Mouse (Mus musculus): ENCODE results near the gene Rpp38. TPM values are rescaled to one million over a fixed set of nuclear protein-coding genes. Genes with fewer than 3 reads are reported as not detected.

Gene Rpp38
- 1 to 10 TPM; 6.5 to 9.8 TPM for total RNA-seq (2021)
- long read RNA-seq, experiment 1, partial matches to known transcripts: 0 of 4 reads
- long read RNA-seq, experiment 1, other reads (novel, unspliced or antisense): 0 of 4 reads
- long read RNA-seq, experiment 2, transcript Rpp38-201 (2 exons, 1,042 nt): major isoform, 5 of 7 reads
- long read RNA-seq, experiment 2, partial matches to known transcripts: 0 of 7 reads
- long read RNA-seq, experiment 2, other reads (novel, unspliced or antisense): 2 of 7 reads

DNA sequence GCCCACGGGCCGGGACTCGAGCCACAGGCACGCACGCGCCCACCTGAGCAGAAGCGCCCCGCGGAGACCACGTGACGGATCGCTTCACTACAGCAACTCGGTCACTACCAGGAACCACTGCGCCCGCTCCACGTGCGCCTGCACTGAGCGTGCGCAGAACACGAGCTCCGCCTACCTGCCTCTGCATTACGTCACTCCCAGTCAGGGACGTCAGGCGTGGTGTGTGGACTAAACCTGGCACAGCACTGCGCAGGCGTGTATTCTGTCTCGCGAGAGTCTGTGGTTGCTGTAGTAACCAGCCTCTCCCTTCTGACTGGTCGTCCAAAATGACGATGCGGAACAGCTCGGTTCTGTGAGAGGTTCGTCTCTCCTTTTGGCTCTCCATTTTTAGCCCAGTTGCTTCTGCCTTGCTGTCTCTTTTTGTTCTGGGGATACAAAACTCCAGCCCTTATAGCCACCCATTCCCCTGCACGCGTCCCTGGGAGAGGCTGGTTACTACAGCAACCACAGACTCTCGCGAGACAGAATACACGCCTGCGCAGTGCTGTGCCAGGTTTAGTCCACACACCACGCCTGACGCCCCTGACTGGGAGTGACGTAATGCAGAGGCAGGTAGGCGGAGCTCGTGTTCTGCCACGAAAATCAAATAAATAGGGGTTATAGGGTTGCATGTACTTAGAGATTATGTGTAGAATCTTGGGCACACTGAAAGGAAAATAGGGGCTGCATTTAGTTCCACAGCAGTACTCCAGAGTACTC, at the start of gene Rpp38:
Gene Rpp38, minus strand, starts transcription at position 160 of the 759 bp plus-strand sequence.
- DNase-seq (ENCODE audit: low spot score in 2 of 2): peak; percentile 80 to 92

DNA sequence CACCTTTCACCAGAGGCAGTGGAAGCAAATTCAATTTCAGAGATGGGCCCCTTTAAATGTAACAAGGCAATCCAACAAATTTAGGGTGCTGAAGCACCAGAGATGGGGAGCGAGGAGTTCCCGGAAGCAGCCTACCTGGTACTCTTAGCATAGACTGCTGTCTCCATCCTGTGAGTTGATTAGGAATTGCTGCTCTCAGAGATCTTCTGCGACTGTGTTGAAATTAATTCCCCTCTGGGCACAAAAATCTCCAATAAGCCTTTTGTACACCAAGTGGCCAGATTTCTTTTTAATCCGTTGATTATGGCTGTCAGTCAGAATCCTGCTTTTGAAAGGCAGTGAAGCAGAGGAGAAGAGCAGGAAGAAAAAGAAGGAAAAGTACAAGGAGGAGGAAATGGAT, 32.7 kb upstream of the Rpp38 start:
- DNase-seq (ENCODE audit: low spot score in 2 of 2): no peak

DNA sequence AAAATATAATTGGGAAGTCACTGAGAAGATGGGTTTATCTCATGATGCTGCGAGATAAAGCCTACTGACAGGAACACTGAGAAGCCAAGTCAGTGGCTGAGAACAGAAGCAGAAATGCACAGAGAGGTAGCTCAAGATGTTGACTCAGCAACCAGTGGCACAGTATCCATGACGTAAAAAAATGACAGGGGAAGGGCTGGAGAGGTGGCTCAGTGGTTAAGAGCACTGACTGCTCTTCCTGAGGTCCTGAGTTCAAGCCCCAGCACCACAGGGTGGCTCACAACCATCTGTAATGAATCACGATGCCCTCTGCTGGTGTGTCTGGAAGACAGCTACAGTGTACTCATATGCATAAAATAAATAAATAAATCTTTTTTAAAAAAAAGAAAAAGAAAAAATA, 28.6 kb upstream of the Rpp38 start:
- no peak for DNase-seq (ENCODE audit: low spot score in 2 of 2)

DNA sequence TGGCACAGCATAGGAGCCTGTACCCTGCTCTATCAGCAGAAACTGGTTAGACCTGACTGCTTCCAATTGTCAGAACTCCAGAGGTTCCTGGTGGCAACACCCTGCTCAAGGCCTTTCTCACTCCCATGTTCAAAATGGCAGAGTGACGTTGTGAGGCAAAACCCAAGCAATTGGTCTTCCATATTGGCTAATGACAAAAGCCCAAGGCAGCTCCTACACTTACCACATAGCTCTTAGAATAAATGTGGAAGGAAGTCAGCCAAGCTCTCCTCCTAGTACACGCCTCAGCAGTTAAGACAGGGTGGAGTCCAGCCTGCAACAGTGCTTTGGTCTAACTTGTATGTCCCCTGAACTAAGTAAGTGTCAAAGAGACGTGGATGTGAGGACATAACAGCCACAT, 25.4 kb upstream of the Rpp38 start:
- DNase-seq (ENCODE audit: low spot score in 2 of 2): no peak

DNA sequence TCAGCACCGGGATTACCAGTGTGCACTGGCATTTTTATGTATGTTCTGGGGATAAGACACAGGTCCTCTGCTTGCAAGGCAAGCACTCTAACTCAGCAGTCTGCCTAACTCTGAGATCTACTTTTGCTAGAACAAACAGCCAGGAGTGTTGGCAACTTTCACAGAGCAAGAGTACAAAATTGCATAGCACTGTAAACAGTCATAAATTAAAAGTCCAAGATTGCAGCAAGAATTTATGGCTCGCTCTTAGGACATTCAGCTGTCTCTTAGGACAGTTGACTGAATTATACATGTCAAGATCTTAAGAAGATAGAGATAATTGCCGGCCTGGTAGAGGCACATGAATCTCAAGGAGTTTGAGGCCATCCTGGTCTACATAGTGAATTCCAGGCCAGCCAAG, 23.9 kb upstream of the Rpp38 start:
- no peak for DNase-seq (ENCODE audit: low spot score in 2 of 2)

DNA sequence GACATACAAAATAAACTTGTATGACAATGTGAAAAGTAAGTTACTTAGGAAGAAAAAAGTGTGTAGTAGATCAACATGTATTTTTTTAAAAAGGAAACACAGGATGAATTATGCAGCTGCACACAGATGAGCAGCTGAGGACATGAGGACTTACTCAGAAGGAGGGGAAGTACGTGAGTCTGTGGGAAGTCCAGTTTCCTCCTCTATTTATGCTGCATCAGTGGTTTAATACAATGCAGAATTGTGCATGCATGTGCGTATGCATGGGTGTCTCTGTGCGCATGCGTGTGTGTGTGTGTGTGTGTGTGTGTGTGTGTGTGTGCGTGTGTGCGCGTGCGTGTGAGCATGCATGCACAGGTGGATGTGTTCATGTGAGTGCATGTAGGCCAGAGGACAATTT, 23.4 kb upstream of the Rpp38 start:
- no peak for DNase-seq (ENCODE audit: low spot score in 2 of 2)

DNA sequence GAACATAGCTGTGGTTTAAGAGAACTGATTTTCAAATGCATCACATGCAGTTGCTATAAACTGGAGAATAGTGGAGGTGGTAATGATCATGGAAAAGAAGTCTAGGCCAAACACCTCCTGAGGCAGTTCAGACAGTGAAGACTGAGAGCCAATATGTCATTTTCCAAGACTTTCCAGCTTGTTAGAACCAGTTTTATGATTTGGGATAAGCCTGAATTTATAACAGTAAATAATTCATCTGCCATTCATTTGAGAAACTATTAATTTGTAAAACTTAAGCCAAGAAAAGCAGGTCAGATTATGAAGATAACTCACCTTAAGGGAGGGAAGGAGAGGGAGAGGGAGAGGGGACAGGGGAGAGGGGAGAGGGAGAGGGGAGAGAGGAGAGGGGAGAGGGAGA, 20.7 kb upstream of the Rpp38 start:
- DNase-seq (ENCODE audit: low spot score in 2 of 2): no peak

DNA sequence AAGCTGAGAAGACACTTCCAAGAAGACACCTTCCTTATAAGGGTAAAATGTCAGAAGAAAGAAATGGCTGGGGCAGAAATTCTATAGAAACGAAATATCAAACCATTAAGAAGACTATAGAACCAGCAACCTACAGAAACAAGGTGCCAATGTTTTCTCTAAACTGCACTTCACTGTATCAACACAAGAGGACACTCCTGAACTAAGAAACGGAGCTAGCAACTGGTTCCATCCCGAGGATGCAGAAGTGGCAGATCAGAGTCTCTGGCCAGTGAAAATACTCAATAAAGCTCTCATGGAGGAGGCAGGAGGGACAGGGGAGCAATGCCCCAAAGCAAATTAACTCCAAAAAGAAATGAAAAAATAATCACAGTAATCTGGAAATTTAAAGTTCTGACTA, 16.5 kb upstream of the Rpp38 start:
- no peak for DNase-seq (ENCODE audit: low spot score in 2 of 2)

DNA sequence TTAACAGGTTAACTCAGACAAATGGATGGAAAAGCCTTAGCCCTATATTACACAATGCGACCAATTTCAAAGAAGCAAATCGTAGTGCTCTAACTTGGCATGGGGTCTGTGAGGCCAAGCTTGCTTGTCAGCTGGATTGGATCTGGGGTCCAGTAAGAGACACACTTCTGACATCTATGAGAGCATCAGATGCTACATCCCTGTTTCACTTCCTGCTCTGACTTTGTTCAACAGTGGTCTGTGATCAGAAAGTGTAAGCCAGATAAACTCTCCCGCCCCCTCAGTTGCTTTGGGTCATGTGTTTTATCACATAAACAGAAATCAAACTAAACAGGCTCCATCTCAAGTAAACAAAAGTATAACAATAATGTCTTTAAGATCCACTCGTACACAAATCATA, 16.0 kb upstream of the Rpp38 start:
- no peak for DNase-seq (ENCODE audit: low spot score in 2 of 2)

DNA sequence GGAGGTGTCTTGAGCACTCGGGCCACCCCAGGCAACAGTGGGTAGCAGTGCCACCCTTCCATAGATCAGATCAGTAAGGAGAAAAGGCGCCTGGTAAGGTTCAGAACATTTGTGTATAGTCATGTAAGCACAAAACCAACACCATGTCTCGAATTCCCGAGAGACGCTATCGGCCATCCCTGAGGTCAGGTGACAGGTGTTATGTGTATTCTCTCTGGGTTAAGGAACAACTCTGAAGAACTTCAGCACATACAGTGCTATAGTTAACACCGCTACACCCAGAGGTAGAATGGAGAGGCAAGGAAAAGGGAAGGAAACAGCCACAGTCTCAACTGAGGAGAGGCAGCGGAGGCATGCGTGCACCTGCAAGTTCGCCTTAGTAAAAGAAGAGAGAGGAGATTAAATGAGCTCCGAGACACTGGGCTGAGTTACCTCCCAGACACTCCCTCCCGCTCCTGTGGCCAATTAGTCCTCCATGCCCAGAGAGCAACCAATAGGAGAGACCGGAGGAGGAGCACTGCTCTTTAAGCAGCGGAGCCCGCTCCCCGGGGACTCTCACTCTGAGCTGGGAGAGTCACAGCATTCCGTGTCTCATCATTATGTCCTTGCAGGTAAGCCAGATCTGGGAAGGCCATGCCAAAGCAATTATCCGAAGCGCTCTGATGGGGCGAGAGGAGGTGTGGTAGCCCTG, 3.3 kb upstream of the Rpp38 start, which contains the start of gene Acbd7:
Gene Acbd7, plus strand, starts transcription at position 558 of the 691 bp plus-strand sequence.
- DNase-seq (ENCODE audit: low spot score in 2 of 2): peak in 1 of 2 experiments; percentile 11

DNA sequence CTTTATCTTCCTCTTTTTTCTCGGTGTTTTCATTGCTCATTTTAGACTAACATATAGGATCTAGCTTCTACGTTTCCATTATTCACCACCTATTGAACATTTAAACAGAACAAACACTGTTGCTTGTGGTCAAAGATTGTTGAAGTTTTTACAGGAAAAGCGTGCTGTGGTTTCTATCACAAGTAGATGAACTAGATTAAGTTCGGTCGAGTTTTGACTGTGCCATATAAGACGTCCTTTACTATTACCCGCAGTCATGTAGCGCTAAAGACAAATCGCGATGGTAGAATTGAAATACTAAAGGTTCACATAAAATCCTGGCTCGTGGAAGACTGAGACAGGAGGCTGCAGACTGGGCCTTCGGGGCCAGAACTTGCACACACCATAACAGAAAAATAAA, 1.3 kb upstream of the Rpp38 start:
- no peak for DNase-seq (ENCODE audit: low spot score in 2 of 2)

DNA sequence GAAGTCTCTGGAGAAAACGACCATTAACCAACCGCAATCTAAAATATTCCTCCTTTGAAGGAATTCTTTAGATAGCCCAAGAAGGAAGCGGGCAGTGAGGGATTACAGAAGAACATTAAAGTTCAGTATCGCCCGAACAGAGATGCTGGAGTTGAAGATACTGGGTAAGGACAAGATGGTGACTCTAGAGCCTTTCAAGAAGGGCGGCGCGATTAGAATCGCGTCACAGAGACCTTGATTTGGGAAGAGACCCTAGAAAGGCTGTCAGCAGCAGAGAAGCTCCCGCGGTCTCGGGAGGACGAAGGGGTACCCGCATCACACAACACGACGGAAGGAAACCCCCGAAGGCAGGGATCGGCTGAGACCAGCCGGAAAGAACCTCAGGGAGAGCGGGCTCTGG, 387 bp downstream of the Rpp38 start:
- no peak for DNase-seq (ENCODE audit: low spot score in 2 of 2)

DNA sequence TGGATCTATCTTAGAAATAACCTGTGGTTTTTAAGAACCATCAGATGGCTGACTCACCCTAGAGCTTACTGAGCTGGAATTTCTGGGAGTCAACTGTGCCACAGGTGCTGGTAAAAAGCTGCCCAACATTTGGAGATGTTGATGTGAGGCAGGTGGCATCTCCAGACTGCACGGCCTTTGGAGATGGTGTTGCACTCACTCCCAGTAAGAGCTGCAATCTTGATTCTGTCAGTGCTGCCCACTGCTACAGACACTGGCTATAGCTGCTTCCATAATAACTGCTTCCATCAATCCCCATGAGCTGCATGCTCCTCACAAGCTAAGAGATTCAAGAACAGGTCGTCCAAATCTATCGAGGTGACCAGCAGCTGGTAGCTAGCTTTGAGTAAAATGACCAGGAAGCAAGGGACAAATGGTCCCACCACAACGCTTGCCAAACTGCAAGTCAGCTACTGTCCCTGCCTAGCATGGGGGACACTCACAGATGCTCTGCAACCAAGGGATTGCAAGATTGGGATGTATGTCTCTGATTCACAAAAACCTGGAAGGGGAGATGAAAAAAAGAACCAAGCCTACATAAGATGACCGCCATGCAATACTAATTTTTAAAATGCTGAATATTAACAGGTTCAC, 1.3 kb downstream of the Rpp38 start:
- no peak for DNase-seq (ENCODE audit: low spot score in 2 of 2)

DNA sequence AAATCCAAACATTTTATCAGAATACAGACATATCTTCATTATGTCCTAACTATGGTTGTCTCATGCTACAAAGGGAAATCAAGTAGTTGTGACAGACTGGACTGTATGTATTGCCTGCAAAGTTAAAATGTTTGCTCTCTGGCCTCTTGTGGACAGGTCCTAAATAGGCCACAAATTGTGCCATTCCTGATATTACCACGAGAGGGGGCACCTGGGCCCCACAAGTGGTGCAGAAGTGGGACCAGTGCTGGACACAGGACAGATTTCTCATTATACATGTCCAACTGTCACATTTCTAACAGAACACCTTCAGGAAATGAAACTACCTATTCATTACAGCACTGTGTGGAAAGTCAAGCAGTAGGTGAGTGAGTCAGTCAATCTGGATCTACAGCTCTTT, 5.1 kb downstream of the Rpp38 start:
- DNase-seq (ENCODE audit: low spot score in 2 of 2): peak; percentile 37 to 57

DNA sequence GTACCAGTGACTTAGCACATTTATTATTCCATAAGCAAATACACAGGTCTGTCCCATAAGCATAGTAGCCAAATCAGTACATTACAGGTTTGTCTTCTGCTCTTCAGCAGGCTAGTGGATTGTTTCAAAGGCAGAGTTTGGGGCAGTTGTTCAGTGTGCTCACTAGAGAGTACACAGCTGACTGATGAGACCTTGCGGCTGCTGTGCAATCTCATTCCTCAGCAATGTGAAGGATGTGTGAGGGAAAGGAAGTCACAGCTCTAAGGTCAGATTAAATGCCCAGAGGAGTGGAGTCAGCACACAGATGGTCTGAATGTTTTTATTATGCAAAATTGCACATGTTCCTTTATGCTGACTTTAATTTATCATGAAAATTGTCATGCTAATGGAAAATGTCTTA, 5.9 kb downstream of the Rpp38 start:
- no peak for DNase-seq (ENCODE audit: low spot score in 2 of 2)

DNA sequence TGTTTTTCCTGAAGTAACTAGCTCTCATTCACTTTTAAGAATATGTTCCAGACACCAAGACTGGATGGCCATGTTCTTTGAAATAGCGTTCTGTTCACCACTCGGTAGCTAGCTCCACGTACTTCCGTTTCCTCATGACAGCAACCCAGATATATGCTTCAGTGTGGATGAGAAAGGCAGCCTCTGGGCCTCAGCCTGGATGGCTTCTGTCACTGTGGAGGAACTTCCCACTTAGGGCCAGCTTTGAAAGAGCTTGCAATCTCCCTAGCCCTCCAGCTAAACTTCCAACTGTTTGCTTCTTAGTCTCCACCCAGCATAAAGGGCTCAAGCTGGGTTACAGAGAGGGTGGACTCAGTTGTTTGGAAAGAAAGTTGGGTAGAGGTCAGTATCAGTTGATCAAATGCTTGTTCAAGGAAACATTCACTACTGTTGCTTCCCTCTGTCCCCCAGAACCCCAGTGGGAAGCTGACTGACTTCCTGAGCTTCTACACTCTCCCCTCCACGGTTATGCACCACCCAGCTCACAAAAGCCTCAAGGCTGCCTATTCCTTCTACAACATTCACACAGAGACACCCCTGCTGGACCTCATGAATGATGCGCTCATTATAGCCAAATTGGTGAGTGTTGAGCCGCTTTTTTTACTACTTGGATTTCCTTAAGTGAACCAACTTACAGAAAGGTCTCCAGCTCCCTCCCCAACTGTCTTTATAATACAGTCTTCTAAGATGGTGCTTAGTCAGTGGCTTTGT, 7.9 kb downstream of the Rpp38 start:
- no peak for DNase-seq (ENCODE audit: low spot score in 2 of 2)

DNA sequence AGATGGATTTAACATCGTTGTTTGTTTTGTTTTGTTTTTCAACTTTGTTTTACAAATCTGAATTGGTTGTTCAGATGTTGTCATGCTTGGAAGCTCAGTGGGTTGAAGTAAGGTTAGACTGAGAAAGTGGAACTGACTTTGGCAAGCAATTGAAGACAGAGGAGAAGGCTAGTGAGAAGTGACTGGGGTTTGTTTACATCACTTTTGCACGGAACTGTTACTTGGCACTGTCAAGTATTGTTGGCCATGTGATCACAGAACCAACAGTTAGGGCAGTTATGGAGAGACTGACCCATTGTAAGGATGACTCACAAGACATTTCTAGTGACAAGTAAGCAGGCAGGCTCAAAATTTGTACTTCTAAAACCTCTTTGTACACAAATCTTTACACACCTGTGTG, 9.3 kb downstream of the Rpp38 start:
- DNase-seq (ENCODE audit: low spot score in 2 of 2): no peak

DNA sequence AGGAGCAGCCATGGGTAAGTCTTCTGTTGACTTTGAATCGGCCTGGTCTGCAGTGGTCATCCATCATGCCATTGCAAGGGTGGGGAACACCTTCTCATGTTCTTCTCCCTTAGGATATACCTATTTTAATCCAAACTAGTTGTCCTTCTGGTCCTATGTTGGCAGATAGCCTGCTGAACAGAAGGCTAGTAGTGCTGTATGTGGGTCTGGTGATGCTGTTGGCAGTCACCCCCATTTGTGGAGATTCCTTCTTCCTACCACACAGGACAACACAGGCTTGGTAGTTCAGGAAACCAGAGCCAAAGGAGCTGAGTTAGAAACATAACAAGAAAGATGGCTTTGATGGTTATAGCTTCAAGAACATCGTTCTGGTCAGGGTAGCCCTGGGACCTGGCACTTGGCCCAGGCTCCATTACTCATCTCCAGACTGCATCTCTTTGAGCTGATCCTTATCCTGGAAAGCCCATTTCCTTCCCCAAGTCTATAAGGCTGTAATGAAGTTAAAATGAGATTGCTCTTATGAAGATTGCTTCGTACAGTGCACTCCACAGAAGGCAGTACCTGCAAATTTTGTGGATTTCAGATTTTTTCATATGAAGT, 26.9 kb downstream of the Rpp38 start:
- DNase-seq (ENCODE audit: low spot score in 2 of 2): peak in 1 of 2 experiments; percentile 19

DNA sequence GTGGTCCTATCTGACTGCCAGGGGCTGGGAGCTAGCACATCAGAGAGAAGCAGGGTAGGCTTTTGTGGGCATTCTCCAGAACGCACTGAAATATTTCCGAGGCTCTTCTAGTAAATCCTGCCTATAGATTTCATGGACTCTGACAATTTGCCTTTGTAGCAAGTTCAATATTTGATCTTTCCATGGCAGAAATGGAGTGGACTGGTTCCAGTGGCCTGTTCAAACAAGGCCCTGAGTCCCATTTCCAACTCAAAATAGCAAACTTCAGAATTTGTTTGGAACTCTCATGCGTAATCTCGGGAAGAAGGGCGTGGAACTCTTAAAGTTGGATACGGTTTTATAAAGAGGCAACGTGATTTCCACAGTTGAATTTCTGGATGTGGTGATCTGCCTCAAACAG, 36.6 kb downstream of the Rpp38 start:
- no peak for DNase-seq (ENCODE audit: low spot score in 2 of 2)

DNA sequence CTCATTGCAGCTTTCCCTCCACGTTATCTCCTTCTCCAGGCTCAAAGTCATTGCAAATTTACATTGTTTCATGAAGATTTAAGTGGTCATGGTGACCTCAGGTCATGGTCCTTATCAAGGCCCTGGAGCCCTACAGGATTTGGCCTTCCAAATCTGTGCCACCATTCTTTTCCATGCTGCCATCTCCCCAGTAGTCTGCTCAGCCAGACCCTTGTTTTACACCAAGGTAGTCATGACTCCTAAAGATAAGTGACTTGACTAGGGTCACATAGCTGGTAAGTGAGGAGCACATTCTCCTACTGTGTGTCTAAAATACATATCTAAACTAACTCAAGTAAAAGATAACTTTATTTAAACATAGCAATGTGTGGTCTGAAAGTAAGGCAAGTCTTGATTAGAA, 40.3 kb downstream of the Rpp38 start:
- DNase-seq (ENCODE audit: low spot score in 2 of 2): no peak

DNA sequence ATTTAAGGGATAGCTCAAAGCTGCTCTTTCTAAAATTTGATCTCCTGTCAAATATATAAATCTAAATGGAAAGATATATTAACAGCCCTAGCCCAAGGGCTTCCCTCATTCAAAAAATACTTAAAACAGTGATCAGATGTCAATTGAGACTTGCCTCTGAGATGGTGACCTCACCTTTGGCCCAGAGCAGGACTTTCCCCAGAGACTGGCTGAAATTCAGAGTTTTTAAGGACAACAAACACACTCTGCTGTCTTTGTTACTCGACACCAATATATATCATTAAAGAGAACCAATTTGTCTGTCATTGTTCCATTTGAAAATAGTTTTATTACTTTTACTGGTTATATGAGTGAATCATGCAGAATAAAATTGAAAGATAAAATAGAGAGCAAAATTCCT, 42.9 kb downstream of the Rpp38 start:
- DNase-seq (ENCODE audit: low spot score in 2 of 2): no peak

Data from gastrocnemius, postnatal 4 days (tissue).